Mouse (Mus musculus) kidney, adult 2 months (tissue): ENCODE measurements at regions not wholly inside any gene's neighbourhood (a gene's known extent, or its start where the extent isn't known, plus 50 kb on each side); places are given as distances from the start of the nearest gene placed in this dataset.

Experiments
- DNase-seq: peaks from one replicate; pipeline ENCODE4 v3.0.0; 2021
- H3K27ac ChIP-seq: fragments of 200-500 bp; 2 replicates; pipeline ENCODE4 v1.5.1; 2012; ENCODE audit warnings: low read depth, low read length, control low read depth, inconsistent platforms; ENCODE audit not compliant: insufficient read depth
- H3K27me3 ChIP-seq: fragments of 200-500 bp; replicated peaks from 2 replicates; pipeline ENCODE4 v1.6.1; 2012; ENCODE audit warnings: mild to moderate bottlenecking, moderate library complexity, low read length, inconsistent platforms; ENCODE audit not compliant: control insufficient read depth, insufficient read depth
- H3K36me3 ChIP-seq: fragments of 200-500 bp; 2 replicates; pipeline ENCODE4 v1.6.1; 2012; ENCODE audit warnings: mild to moderate bottlenecking, moderate library complexity, low read length, inconsistent platforms; ENCODE audit not compliant: control insufficient read depth, insufficient read depth
- H3K4me1 ChIP-seq: fragments of 200-500 bp; 2 replicates; pipeline ENCODE4 v1.6.1; 2011; ENCODE audit warnings: low read length; ENCODE audit not compliant: control insufficient read depth, insufficient read depth
- H3K4me3 ChIP-seq: fragments of 200-500 bp; 2 replicates; pipeline ENCODE4 v1.5.1; 2011; ENCODE audit warnings: mild to moderate bottlenecking, low read depth, low read length, control low read depth; ENCODE audit not compliant: insufficient read depth
- CTCF ChIP-seq: fragments of 200-500 bp; conservative IDR thresholded peaks from 2 replicates; pipeline ENCODE4 v1.5.1; 2011; ENCODE audit warnings: low read depth, mild to moderate bottlenecking, control low read depth, low read length, moderate library complexity, mixed read lengths; ENCODE audit not compliant: insufficient read depth, insufficient read length
- POLR2A ChIP-seq: fragments of 200-500 bp; IDR thresholded peaks from one replicate; pipeline ENCODE4 v1.6.1; 2011; ENCODE audit warnings: low read depth, low read length, control low read depth
- WGBS: fragments of 180-500 bp; shearing (Covaris S2); methylation state at CpG from one replicate; pipeline ENCODE4 v1.1.7; 2018; 5-methylcytosine and 5-hydroxymethylcytosine counted together

DNA sequence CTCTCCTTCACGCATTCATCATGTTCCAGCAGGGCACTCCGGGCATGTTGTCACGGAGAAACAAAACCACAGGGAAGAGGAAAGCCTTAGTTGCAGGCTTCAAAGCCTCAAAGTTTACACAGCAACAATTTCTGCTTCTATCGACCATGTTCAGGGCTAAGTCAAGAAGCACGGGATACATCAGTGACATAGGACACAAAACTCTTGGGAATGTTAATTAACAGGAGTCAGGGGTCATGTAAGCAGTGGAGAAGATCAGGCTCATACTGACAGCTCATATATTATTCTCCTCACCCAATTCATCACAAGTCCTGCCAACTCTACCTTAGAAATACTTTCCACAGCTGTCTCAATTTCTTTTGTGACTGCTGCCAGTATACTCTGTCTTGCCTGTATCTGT, 133.0 kb upstream of the Btbd3 start:
- Histone ChIP-seq H3K27me3 (no peaks in the 10 kb centered on the region), H3K36me3 (no peaks in the 10 kb centered on the region), H3K27ac (no peak overlapping the region), H3K4me3 (no peak overlapping the region), H3K4me1 (no peaks in the 10 kb centered on the region)
- no peak for DNase-seq
- WGBS = 31% methylated on average over 5 of the region's 5 CpGs
- TF ChIP-seq POLR2A (no peak), CTCF (no peak)

DNA sequence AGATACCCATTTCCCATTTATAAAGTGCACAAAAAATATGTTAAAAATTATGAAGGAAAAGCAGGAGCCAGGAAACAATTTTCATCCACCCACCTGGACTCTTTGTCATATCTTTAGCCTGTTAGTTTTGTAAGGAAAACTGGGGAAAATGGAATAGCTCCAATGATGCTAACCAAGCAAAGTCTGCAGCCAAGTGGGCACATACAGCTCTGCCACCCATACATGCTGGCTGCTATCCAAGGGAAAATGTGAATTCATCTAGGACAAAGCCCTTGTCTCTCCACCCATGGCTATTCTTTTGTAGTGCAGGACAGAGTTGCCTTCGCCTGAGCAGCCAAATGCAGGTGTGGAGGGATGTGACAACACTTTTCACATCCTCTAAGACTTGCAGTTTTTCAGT, 135.5 kb upstream of the Btbd3 start:
- WGBS = 79% methylated on average over 1 of the region's 1 CpGs
- no peak overlapping the region for H3K4me3 ChIP-seq
- H3K27me3 ChIP-seq = no peaks in the 10 kb centered on the region
- DNase-seq = no peak
- H3K4me1 ChIP-seq = no peaks in the 10 kb centered on the region
- H3K36me3 ChIP-seq = no peaks in the 10 kb centered on the region
- H3K27ac ChIP-seq = no peak overlapping the region
- TF ChIP-seq POLR2A (no peak), CTCF (no peak)

- no peak overlapping the region for H3K4me3 ChIP-seq
- no peak overlapping the region for H3K27ac ChIP-seq
- H3K27me3 ChIP-seq = no peaks in the 10 kb centered on the region
- H3K36me3 ChIP-seq = no peaks in the 10 kb centered on the region
- no peaks in the 10 kb centered on the region for H3K4me1 ChIP-seq
- no peak for DNase-seq
- WGBS = 83% methylated on average over 2 of the region's 2 CpGs
- TF ChIP-seq POLR2A (no peak), CTCF (no peak)
Observed at GRCm38 (mm10) chr2:138120131-138120530, 136.2 kb upstream of the Btbd3 start.

GRCm38 (mm10) chr2:138099777-138100176, 156.6 kb upstream of the Btbd3 start:
- Histone ChIP-seq H3K27me3 (no peaks in the 10 kb centered on the region), H3K27ac (no peak overlapping the region), H3K4me3 (no peak overlapping the region), H3K36me3 (no peaks in the 10 kb centered on the region), H3K4me1 (no peaks in the 10 kb centered on the region)
- 85% methylated on average over 2 of the region's 2 CpGs for WGBS
- TF ChIP-seq POLR2A (no peak), CTCF (no peak)
- DNase-seq = no peak

DNA sequence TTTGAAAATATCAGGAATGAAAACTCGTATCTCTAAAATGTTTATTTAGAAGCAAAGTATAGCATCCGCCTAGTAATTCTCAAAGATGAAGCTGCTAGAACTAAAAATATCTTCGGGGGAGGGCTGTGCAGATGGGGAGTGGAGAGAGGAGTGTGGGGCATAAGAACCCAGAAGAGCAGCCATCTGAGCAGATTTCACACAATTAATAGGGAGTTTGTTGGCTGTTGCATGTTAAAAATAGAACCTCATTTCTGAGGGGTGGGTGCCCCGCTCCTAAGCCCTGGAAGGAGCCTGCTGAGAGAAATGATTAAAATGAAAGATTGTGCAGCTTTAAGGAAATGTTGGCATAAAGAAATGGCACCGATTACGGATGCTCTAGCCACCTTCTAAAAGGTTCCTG, 171.0 kb upstream of the Btbd3 start:
- WGBS = 81% methylated on average over 6 of the region's 6 CpGs
- H3K4me3 ChIP-seq = no peak overlapping the region
- no peak for DNase-seq
- no peaks in the 10 kb centered on the region for H3K4me1 ChIP-seq
- TF ChIP-seq POLR2A = no peak
- TF ChIP-seq CTCF = no peak
- no peaks in the 10 kb centered on the region for H3K27me3 ChIP-seq
- H3K27ac ChIP-seq = no peak overlapping the region
- no peaks in the 10 kb centered on the region for H3K36me3 ChIP-seq

- Histone ChIP-seq H3K36me3 (no peaks in the 10 kb centered on the region), H3K4me1 (no peaks in the 10 kb centered on the region), H3K27ac (no peak overlapping the region), H3K4me3 (no peak overlapping the region), H3K27me3 (no peaks in the 10 kb centered on the region)
- WGBS = 83% methylated on average over 6 of the region's 6 CpGs
- TF ChIP-seq POLR2A (no peak), CTCF (no peak)
- DNase-seq = no peak
Observed at GRCm38 (mm10) chr2:138084564-138085283, 171.6 kb upstream of the Btbd3 start.

GRCm38 (mm10) chr2:138074020-138074613, 182.2 kb upstream of the Btbd3 start:
- no peak overlapping the region for H3K4me3 ChIP-seq
- 58% methylated on average over 6 of the region's 6 CpGs for WGBS
- peak; percentile 48 for DNase-seq
- H3K4me1 ChIP-seq = no peaks in the 10 kb centered on the region
- no peaks in the 10 kb centered on the region for H3K27me3 ChIP-seq
- H3K27ac ChIP-seq = no peak overlapping the region
- H3K36me3 ChIP-seq = no peaks in the 10 kb centered on the region
- TF ChIP-seq POLR2A (no peak), CTCF (no peak)
